Mouse (Mus musculus) layer of hippocampus, adult 18-20 months (tissue): ENCODE results near the gene Nid2. TPM values are rescaled to one million over a fixed set of nuclear protein-coding genes. Genes with fewer than 3 reads are reported as not detected.

Experiments used
- DNase-seq, 2 experiments: peaks; one replicate each; pipeline ENCODE4 v3.0.0; 2022; ENCODE audit warnings: low spot score in 2 of 2
- total RNA-seq, 2 experiments: library from RNA; stranded (reverse); gene quantifications; 2 replicates each; pipeline ENCODE4 v1.2.3; 2021

Nid2 gene
- total RNA-seq, 2 experiments from 2014 or later, result 1.6 to 3.0 TPM

GRCm38 (mm10) chr14:19740147-19740738, 10.8 kb upstream of the Nid2 start:
- DNase-seq, result peak in 1 of 2 experiments; percentile 9

GRCm38 (mm10) chr14:19744876-19745275, 6.2 kb upstream of the Nid2 start:
- DNase-seq, result no peak

- DNase-seq, result no peak
Observed at GRCm38 (mm10) chr14:19746232-19746631, 4.8 kb upstream of the Nid2 start.

GRCm38 (mm10) chr14:19746731-19747130, 4.3 kb upstream of the Nid2 start:
- no peak for DNase-seq

GRCm38 (mm10) chr14:19749743-19750142, 1.3 kb upstream of the Nid2 start:
- DNase-seq, result no peak

GRCm38 (mm10) chr14:19750411-19751024, 547 bp upstream of the Nid2 start:
- DNase-seq, result no peak

GRCm38 (mm10) chr14:19752276-19752675, 1.2 kb downstream of the Nid2 start:
- no peak for DNase-seq

- no peak for DNase-seq
Observed at GRCm38 (mm10) chr14:19759277-19760193, 8.5 kb downstream of the Nid2 start.

GRCm38 (mm10) chr14:19760721-19761120, 9.7 kb downstream of the Nid2 start:
- no peak for DNase-seq

GRCm38 (mm10) chr14:19762014-19762413, 10.9 kb downstream of the Nid2 start:
- DNase-seq, result no peak

- no peak for DNase-seq
Observed at GRCm38 (mm10) chr14:19763527-19763926, 12.5 kb downstream of the Nid2 start.

GRCm38 (mm10) chr14:19764331-19764730, 13.3 kb downstream of the Nid2 start:
- DNase-seq, result no peak

GRCm38 (mm10) chr14:19765539-19766379, 14.7 kb downstream of the Nid2 start:
- DNase-seq, result no peak

- DNase-seq, result no peak
Observed at GRCm38 (mm10) chr14:19766380-19766649, 15.2 kb downstream of the Nid2 start.

GRCm38 (mm10) chr14:19768648-19769047, 17.6 kb downstream of the Nid2 start:
- DNase-seq, result no peak

GRCm38 (mm10) chr14:19769441-19770200, 18.6 kb downstream of the Nid2 start:
- no peak for DNase-seq

- DNase-seq, result no peak
Observed at GRCm38 (mm10) chr14:19771173-19771572, 20.1 kb downstream of the Nid2 start.

GRCm38 (mm10) chr14:19774036-19774628, 23.1 kb downstream of the Nid2 start:
- no peak for DNase-seq

- no peak for DNase-seq
Observed at GRCm38 (mm10) chr14:19775491-19775890, 24.4 kb downstream of the Nid2 start.

GRCm38 (mm10) chr14:19776179-19776578, 25.1 kb downstream of the Nid2 start:
- no peak for DNase-seq
